Mouse (Mus musculus): Measurements from ENCODE around the gene Cox8b.

Gene Cox8b

DNA sequence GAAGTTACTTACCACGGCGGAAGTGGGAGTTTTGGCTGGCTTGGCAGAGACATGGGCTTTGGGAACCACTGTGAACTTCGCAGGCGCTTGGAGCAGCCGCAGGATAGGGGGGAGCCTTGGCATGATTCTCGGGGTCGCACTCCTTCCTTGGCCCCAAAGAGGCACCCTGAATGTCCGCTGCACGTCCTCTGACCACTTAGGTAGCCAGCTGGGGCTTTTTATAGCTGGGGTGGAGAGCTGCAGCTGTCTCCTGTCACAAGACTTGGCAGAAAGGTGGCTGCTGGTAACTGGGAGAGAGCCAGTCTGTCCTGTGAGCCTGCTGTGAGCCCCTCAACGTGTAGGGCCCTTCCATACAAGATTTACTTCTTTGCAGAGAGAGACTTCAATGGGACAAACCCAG, at the start of gene Cox8b:
Gene Cox8b (minus strand): TSS at position 227 of the 400 bp plus-strand sequence.
- DNase-seq (ENCODE audit: low read depth, low spot score) = no peak

GRCm38 (mm10) chr7:140949255-140949654, 49.0 kb upstream of the Cox8b start:
- DNase-seq (ENCODE audit: low read depth, low spot score) = no peak

DNA sequence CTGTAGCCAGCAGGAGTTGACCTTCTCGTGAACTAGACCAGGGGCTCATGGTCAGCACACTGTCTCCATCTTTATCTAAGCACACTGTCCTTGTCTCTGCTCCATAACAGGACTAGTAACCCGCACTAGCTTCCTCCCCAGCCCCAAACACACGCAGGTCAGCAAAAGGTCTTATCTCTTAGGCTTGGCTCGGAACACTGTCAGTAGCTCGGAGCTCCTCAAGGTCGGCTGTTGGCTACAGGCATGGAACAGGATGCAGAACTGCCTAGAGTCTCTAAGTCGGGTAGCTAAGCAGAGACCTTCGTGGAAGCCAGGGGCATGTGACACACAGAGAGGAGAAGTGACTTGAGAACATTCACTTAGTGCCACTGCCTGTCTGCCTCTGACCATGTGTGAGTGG, 47.9 kb upstream of the Cox8b start:
- DNase-seq (ENCODE audit: low read depth, low spot score) = no peak

DNA sequence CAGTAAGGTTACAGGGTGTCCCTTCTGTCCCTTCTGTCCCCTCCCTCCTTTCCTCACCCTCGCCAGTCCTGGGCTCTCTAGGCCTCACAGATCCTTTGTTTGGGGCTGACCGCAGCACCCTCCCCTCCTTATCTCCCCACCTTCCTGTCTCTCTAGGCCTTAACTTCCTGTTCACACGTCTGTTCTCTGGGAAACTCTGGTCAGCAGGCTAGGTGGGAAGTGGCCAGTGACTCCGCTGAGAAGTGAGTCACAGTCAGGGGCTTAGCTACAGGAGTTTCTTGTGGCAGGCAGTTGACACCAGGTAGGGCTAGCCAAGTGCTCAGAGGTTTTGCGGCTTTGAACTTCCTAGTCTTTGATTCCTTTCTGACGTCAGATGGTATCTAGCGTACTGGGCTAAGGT, 46.7 kb upstream of the Cox8b start:
- DNase-seq (ENCODE audit: low read depth, low spot score) = no peak

- DNase-seq (ENCODE audit: low read depth, low spot score) = no peak
Observed at GRCm38 (mm10) chr7:140946311-140946710, 46.1 kb upstream of the Cox8b start.

GRCm38 (mm10) chr7:140945247-140945646, 45.0 kb upstream of the Cox8b start:
- no peak for DNase-seq (ENCODE audit: low read depth, low spot score)

GRCm38 (mm10) chr7:140944236-140944635, 44.0 kb upstream of the Cox8b start:
- no peak for DNase-seq (ENCODE audit: low read depth, low spot score)

DNA sequence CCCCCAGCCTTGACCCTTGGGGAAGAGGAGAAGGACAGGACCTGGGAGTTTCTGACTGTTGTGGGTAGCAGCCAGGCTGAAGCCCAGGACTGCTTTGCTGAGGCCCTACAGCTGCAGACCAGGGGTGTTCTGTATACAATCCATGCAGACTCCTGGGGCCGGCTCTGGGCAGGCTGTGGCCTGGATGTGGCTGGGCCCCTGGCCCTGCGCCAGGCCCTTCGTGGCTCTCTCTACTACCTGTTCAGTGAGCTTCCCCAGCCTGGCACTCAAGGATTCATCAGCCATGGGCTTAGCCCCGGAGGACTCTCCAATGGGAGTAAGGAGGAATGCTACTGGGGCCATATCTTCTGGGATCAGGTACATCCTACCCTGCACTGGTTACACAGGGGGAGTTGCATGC, 43.1 kb upstream of the Cox8b start:
- DNase-seq (ENCODE audit: low read depth, low spot score) = no peak

DNA sequence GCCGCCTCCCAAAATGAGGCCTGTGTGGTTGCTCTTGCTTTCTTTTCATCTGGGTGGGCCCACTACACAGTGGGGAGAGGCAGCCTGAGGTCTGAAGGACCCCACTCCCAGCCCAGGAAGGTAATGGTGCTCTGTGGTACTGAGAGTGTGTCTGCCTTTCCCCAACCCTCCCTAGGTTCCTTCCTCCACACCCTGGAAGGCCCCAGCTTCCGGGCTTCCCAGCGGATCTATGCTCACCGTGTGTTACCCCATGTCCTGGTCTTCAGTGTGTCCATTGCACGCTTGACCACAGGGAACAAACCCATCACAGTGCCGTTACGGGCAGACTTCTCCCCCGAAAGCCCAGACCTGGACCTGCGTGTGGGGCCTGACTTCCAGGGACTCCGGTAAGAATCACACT, 42.6 kb upstream of the Cox8b start:
- DNase-seq (ENCODE audit: low read depth, low spot score) = no peak

DNA sequence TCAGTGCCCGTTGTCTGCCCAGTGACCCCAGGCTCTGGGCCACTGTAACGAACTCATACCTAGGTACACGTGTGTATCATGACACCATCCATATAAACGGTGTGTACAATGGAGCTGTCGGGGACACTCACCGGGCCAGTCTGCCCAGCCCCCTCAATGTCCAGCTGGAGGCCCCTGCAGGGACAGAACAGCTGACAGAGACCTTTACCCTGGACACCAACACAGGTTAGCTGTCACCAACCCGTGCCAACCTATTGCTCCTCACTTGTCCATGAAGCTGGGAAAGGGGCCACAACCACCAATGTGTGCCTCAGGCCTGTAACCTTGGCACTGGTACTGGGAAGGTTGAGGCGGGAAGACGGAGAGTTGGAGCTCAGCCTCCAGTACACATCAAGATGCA, 42.1 kb upstream of the Cox8b start:
- DNase-seq (ENCODE audit: low read depth, low spot score) = no peak

- DNase-seq (ENCODE audit: low read depth, low spot score) = peak; percentile 94
Observed at GRCm38 (mm10) chr7:140941222-140942051, 41.2 kb upstream of the Cox8b start, which contains the start of gene Pgghg. Gene Pgghg, plus strand, starts transcription at chr7:140941391.

DNA sequence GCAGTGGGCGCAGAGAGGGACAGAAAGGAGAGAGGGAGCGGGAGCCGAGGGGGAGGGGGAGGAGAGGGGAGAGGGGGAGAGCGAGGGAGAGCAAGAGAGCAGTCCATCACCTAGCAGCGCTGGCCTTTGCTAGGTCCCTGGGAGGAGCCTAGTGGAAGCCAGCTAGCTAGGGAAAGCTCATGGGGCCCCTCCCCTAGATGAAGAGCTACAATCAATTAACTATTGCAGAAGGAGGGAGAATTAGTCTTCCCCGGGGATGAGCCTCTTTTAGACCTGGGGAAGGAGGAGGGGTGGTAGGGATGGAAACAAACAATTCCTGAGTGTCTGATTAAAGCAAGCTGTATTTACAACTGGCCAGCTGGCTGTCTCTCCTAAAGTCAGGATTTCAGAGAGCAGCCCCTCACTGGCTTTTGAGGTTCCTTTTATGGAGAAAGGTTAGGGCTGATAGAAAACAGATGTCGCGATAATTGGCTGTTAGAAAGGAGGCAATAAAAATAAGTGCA, 39.5 kb upstream of the Cox8b start:
- no peak for DNase-seq (ENCODE audit: low read depth, low spot score)

GRCm38 (mm10) chr7:140938896-140939295, 38.6 kb upstream of the Cox8b start:
- DNase-seq (ENCODE audit: low read depth, low spot score) = peak; percentile 43

- peak; percentile 82 for DNase-seq (ENCODE audit: low read depth, low spot score)
Observed at GRCm38 (mm10) chr7:140938436-140938835, 38.2 kb upstream of the Cox8b start.

DNA sequence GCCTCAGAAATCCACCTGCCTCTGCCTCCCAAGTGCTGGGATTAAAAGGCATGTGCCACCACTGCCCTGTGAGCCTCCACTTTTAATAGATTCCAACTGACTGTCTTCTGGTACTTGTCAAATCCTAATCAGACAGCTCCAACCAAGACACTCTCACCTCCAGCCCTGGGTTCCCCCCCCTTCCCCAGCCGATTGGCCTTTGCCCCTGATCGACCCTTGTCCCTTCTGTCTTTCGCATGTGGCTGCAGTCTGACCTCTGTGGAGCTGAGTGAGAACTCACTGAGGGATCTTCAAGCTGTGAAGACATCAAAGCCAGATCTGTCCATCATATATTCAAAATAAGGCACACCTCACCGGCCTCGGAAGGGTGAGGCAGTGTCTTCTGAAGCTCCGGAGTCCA, 26.9 kb upstream of the Cox8b start:
- DNase-seq (ENCODE audit: low read depth, low spot score) = no peak

DNA sequence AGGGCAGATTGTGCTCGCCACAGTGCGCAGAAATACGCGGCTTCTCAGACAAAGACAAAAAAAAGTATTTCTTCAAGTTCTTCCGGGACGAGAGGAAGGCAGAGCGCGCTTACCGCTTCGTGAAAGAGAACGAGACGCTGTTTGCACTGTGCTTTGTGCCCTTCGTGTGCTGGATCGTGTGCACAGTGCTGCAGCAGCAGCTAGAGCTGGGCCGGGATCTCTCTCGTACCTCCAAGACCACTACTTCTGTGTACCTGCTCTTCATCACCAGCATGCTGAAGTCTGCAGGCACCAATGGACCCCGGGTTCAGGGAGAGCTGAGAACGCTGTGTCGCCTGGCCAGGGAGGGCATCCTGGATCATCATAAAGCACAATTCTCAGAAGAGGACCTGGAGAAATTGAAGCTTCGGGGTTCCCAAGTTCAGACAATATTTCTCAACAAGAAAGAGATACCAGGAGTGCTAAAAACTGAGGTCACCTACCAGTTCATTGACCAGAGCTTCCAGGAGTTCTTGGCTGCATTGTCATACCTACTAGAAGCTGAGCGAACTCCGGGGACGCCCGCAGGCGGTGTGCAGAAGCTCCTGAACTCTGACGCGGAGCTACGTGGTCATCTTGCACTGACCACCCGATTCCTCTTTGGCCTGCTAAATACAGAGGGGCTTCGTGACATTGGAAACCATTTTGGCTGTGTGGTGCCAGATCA, 23.0 kb upstream of the Cox8b start:
- no peak for DNase-seq (ENCODE audit: low read depth, low spot score)

GRCm38 (mm10) chr7:140922398-140923069, 22.3 kb upstream of the Cox8b start:
- DNase-seq (ENCODE audit: low read depth, low spot score) = peak; percentile 62

GRCm38 (mm10) chr7:140921225-140921975, 21.2 kb upstream of the Cox8b start:
- peak; percentile 45 for DNase-seq (ENCODE audit: low read depth, low spot score)

DNA sequence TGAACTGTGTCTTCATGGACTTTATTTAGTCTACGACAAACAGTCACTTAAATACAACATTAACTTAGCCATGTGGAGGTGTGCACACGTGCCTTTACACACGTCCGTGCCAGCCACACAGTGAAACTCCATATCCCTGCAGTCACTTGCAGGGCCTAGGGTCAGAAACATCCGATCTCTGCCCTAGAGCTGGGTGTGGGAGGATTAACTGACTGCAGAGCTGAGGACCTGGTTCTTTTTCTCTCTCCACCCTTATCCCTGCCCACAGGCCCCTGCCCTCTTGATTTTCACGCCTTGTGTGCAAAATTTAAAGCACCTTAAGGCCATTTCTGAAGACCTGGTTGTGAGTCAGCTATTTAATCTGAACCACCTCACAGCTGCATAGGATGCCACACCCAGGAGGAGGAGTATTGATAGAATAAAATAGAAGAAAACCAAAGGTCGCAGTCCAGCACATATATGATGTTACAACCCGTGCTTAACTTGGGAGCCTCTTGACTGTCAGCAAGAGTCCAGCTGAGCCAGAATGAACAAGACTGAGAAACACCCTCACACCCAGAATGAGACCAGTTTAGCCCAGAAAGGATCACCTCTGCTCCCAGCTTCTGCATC, 20.3 kb upstream of the Cox8b start, which contains the start of gene Nlrp6:
Gene Nlrp6 (plus strand): TSS at position 485 of the 612 bp plus-strand sequence.
- DNase-seq (ENCODE audit: low read depth, low spot score) = no peak

GRCm38 (mm10) chr7:140919911-140920310, 19.7 kb upstream of the Cox8b start:
- no peak for DNase-seq (ENCODE audit: low read depth, low spot score)

Measured in ZHBTc4 (cell line).